Mouse (Mus musculus) lung, embryonic 14.5 days (tissue): ENCODE results near the gene Gm17545. TPM values are rescaled to one million over a fixed set of nuclear protein-coding genes. Genes with fewer than 3 reads are reported as not detected.
A peak's percentile ranks its signal among the peaks of the same experiment; 100 is the strongest.

Source experiments
- ATAC-seq: fragments of 200-750 bp; cut with Nextera tagmentation; 2 replicates; pipeline ENCODE4 v1.8.0; 2017; ENCODE audit warnings: mild to moderate bottlenecking, moderate TSS enrichment, moderate library complexity; ENCODE audit not compliant: insufficient read depth
- DNase-seq: peaks from one replicate; pipeline ENCODE4 v3.0.0-alpha.2; 2015
- H3K27ac ChIP-seq: fragments of 300-500 bp; sonication (generic); 2 replicates; pipeline ENCODE4 v1.5.1; 2014; ENCODE audit warnings: low read depth, mild to moderate bottlenecking, moderate library complexity
- H3K27me3 ChIP-seq: fragments of 300-500 bp; sonication (generic); 2 replicates; pipeline ENCODE4 v1.6.1; 2014; ENCODE audit warnings: low read length, control low read depth; ENCODE audit not compliant: insufficient read depth
- H3K36me3 ChIP-seq: fragments of 300-500 bp; sonication (generic); 2 replicates; pipeline ENCODE4 v1.6.1; 2014; ENCODE audit warnings: control low read depth; ENCODE audit not compliant: insufficient read depth
- H3K4me1 ChIP-seq: fragments of 300-500 bp; sonication (generic); 2 replicates; pipeline ENCODE4 v1.6.1; 2014; ENCODE audit warnings: antibody characterized with exemption, control low read depth; ENCODE audit not compliant: insufficient read depth
- H3K4me2 ChIP-seq: fragments of 300-500 bp; sonication (generic); 2 replicates; pipeline ENCODE4 v1.6.1; 2014; ENCODE audit warnings: mild to moderate bottlenecking
- H3K4me3 ChIP-seq: fragments of 300-500 bp; sonication (generic); 2 replicates; pipeline ENCODE4 v1.5.1; 2014; ENCODE audit warnings: low read depth, low read length
- H3K9ac ChIP-seq: fragments of 300-500 bp; sonication (generic); 2 replicates; pipeline ENCODE4 v1.6.1; 2014
- H3K9me3 ChIP-seq: fragments of 300-500 bp; sonication (generic); 2 replicates; pipeline ENCODE4 v1.6.1; 2016; ENCODE audit warnings: low read depth, low read length, control low read depth
- CTCF ChIP-seq: IDR thresholded peaks from 2 replicates; pipeline ENCODE4 v1.5.1; 2016; ENCODE audit warnings: antibody characterized with exemption, low read depth
- WGBS: fragments of 180-500 bp; shearing (Covaris S2); extraction: QIAGEN DNeasy Blood & Tissue Kit; methylation state at CpG from one replicate; pipeline ENCODE4 v1.1.7; 2014; 5-methylcytosine and 5-hydroxymethylcytosine counted together
- polyA plus RNA-seq: library from polyadenylated mRNA; unstranded; fragments of >200 nt; fragmentation: Nextera tagmentation; extraction: Ambion mirVana; gene quantifications from 2 replicates; pipeline ENCODE4 v1.2.1, GENCODE M21; 2014

The Gm17545 gene
- polyA plus RNA-seq, 1 experiment from 2014 or later: not detected

DNA sequence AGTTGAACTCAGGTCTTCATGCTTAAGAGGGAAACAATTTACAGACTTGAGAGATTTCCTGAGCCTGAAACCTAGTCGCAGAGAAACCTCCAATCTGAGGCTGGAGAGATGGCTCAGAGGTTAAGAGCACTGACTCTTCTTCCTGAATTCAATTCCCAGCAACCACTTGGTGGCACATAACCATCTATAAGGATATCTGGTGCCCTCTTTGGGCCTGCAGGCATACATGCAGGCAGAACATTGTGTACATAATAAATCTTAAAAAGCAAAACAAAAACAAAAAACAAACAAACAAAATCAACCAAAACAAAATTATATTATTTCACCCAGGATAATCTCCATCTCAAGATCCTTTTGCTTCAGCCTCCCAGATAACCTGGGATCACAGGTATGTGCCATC, 15.3 kb upstream of the Gm17545 start:
- Histone ChIP-seq H3K27me3 (no peaks in the 10 kb centered on the region), H3K4me2 (no peak overlapping the region), H3K9ac (no peak overlapping the region), H3K27ac (no peak overlapping the region), H3K4me3 (no peak overlapping the region), H3K9me3 (no peaks in the 10 kb centered on the region), H3K4me1 (no peaks in the 10 kb centered on the region), H3K36me3 (no peaks in the 10 kb centered on the region)
- TF ChIP-seq CTCF: no peak
- DNase-seq: no peak
- ATAC-seq: no peak
- WGBS: 50% methylated on average over 1 of the region's 1 CpGs

GRCm38 (mm10) chr9:22443157-22443556, 10.9 kb upstream of the Gm17545 start:
- no peak for TF ChIP-seq CTCF
- no peak overlapping the region for H3K27ac ChIP-seq
- no peaks in the 10 kb centered on the region for H3K4me1 ChIP-seq
- no peaks in the 10 kb centered on the region for H3K27me3 ChIP-seq
- no peak for DNase-seq
- no peaks in the 10 kb centered on the region for H3K9me3 ChIP-seq
- no peak overlapping the region for H3K4me3 ChIP-seq
- H3K4me2 ChIP-seq: no peak overlapping the region
- peaks cover 18% of the 10 kb centered on the region for H3K36me3 ChIP-seq
- WGBS: 83% methylated on average over 10 of the region's 10 CpGs
- ATAC-seq: no peak
- H3K9ac ChIP-seq: no peak overlapping the region

- Histone ChIP-seq H3K27ac (no peak overlapping the region), H3K9ac (no peak overlapping the region), H3K27me3 (no peaks in the 10 kb centered on the region), H3K4me1 (no peaks in the 10 kb centered on the region), H3K9me3 (no peaks in the 10 kb centered on the region), H3K4me3 (no peak overlapping the region), H3K4me2 (no peak overlapping the region), H3K36me3 (peaks cover 38% of the 10 kb centered on the region)
- 70% methylated on average over 1 of the region's 1 CpGs for WGBS
- DNase-seq: no peak
- ATAC-seq: no peak
- no peak for TF ChIP-seq CTCF
Measured at GRCm38 (mm10) chr9:22445123-22445522, 9.0 kb upstream of the Gm17545 start.

- Histone ChIP-seq H3K9me3 (no peaks in the 10 kb centered on the region), H3K36me3 (peaks cover 58% of the 10 kb centered on the region), H3K4me1 (no peaks in the 10 kb centered on the region), H3K4me3 (no peak overlapping the region), H3K27me3 (no peaks in the 10 kb centered on the region), H3K9ac (no peak overlapping the region), H3K27ac (no peak overlapping the region), H3K4me2 (no peak overlapping the region)
- 79% methylated on average over 5 of the region's 5 CpGs for WGBS
- ATAC-seq (no peak), DNase-seq (no peak)
- TF ChIP-seq CTCF: no peak
Measured at GRCm38 (mm10) chr9:22447213-22447612, 6.9 kb upstream of the Gm17545 start.

DNA sequence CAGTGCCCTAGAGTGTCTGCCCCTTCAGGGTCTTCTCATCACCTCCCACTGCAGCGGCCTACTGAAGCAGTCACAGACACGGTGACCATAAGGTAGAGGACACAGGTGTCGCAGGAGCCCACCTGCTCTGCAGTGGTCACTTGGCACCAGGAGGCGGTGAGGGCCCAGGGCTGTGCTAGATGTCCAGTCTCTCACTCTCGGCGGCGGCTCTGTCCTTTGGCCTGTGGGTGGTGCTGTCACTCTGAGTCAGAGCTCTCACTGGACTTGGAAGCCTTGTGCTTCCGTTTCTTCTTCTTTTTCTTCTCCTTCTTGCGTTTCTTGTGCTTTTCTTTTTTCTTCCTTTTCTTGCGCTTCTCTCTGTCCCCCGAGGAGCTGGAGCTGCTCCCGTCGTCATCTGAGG, 5.7 kb upstream of the Gm17545 start:
- peak; percentile 23; the same call in 1 of the 2 replicates for TF ChIP-seq CTCF
- H3K36me3 ChIP-seq: peaks cover 70% of the 10 kb centered on the region
- H3K4me3 ChIP-seq: no peak overlapping the region
- 86% methylated on average over 13 of the region's 13 CpGs for WGBS
- no peak overlapping the region for H3K27ac ChIP-seq
- no peak overlapping the region for H3K4me2 ChIP-seq
- DNase-seq (no peak), ATAC-seq (no peak)
- no peaks in the 10 kb centered on the region for H3K9me3 ChIP-seq
- H3K27me3 ChIP-seq: no peaks in the 10 kb centered on the region
- no peaks in the 10 kb centered on the region for H3K4me1 ChIP-seq
- no peak overlapping the region for H3K9ac ChIP-seq

DNA sequence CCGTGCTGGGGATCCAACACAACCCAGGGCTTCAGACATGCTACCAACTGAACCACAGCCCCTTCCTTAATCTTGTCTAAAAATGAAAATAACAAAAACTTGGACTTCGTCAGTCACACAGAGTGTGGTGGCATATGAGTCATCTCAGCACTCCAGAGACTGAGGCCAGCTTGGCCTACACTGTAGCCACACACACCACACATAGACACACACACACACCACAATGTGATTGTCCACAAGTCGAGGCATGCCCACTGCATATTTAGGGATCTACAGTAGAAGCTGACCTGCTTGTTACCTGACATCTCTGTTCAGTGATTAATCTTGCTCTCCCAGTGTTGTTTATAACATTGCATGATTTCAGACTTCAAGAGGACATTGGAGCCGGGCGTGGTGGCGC, 4.9 kb upstream of the Gm17545 start:
- Histone ChIP-seq H3K4me2 (no peak overlapping the region), H3K4me3 (no peak overlapping the region), H3K9ac (no peak overlapping the region), H3K36me3 (peaks cover 78% of the 10 kb centered on the region), H3K4me1 (no peaks in the 10 kb centered on the region), H3K27me3 (no peaks in the 10 kb centered on the region), H3K27ac (no peak overlapping the region), H3K9me3 (no peaks in the 10 kb centered on the region)
- no peak for TF ChIP-seq CTCF
- WGBS: 87% methylated on average over 6 of the region's 6 CpGs
- ATAC-seq: no peak
- DNase-seq: no peak

DNA sequence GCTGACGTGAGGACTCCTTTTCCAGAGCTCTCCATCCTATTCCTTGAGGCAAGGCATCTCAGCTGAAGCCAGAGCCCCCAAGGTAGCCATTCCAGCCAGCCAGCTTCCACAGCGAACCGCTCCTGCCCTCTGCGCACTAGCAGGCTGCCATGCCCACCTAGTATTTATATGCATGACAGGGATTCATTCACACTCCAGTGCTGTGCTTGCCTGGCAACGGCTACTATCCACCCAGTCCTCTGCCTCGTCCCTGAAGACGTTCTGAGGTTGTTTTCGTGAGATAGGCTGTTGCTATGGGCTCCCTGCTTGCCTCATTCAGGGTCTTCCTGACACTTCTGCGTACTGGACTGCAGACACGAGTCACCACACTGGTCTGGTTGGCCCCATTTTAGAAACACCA, 1.4 kb upstream of the Gm17545 start:
- Histone ChIP-seq H3K9me3 (no peaks in the 10 kb centered on the region), H3K27ac (no peak overlapping the region), H3K27me3 (no peaks in the 10 kb centered on the region), H3K9ac (no peak overlapping the region), H3K36me3 (peaks cover 98% of the 10 kb centered on the region), H3K4me3 (no peak overlapping the region), H3K4me2 (no peak overlapping the region), H3K4me1 (no peaks in the 10 kb centered on the region)
- DNase-seq (no peak), ATAC-seq (no peak)
- 90% methylated on average over 10 of the region's 10 CpGs for WGBS
- no peak for TF ChIP-seq CTCF

- Histone ChIP-seq H3K27ac (no peak overlapping the region), H3K9me3 (no peaks in the 10 kb centered on the region), H3K27me3 (no peaks in the 10 kb centered on the region), H3K36me3 (peaks cover 90% of the 10 kb centered on the region), H3K4me2 (no peak overlapping the region), H3K4me1 (no peaks in the 10 kb centered on the region), H3K9ac (no peak overlapping the region), H3K4me3 (no peak overlapping the region)
- no peak for ATAC-seq
- no peak for DNase-seq
- WGBS: 87% methylated on average over 10 of the region's 10 CpGs
- TF ChIP-seq CTCF: no peak
Measured at GRCm38 (mm10) chr9:22453501-22453924, 577 bp upstream of the Gm17545 start.
